Mouse (Mus musculus) monocyte, adult 5-6 weeks (primary cell): ENCODE measurements around the gene Hes1. TPM values are rescaled to one million over a fixed set of nuclear protein-coding genes. Genes with fewer than 3 reads are reported as not detected.

Experiments used
- ATAC-seq: fragments of 153-309, 156-312 bp; replicated peaks from 2 replicates; pipeline ENCODE4 v1.8.0; 2017; ENCODE audit warnings: mild to moderate bottlenecking; ENCODE audit not compliant: low TSS enrichment, insufficient number of reproducible peaks, severe bottlenecking, poor library complexity, low FRiP score
- total RNA-seq: library from RNA; stranded (forward); fragments of 200-1000, 200-491, 200-594 nt; gene quantifications from 3 replicates; pipeline ENCODE4 v1.2.3, GENCODE M21; 2017

Hes1 gene
- total RNA-seq, 1 experiment from 2014 or later = 105 TPM

GRCm38 (mm10) chr16:30066852-30067301, 2.7 kb downstream of the Hes1 start:
- peak; percentile 28; the same call in 1 of the 2 replicates for ATAC-seq

GRCm38 (mm10) chr16:30068041-30069020, 4.1 kb downstream of the Hes1 start:
- no peak for ATAC-seq

GRCm38 (mm10) chr16:30069580-30069949, 5.4 kb downstream of the Hes1 start:
- no peak for ATAC-seq

GRCm38 (mm10) chr16:30069950-30070770, 6.0 kb downstream of the Hes1 start:
- no peak for ATAC-seq

- no peak for ATAC-seq
Measured at GRCm38 (mm10) chr16:30070771-30071191, 6.6 kb downstream of the Hes1 start.

- ATAC-seq = no peak
Measured at GRCm38 (mm10) chr16:30073317-30073716, 9.1 kb downstream of the Hes1 start.

- no peak for ATAC-seq
Measured at GRCm38 (mm10) chr16:30081498-30081897, 17.3 kb downstream of the Hes1 start.

GRCm38 (mm10) chr16:30081980-30082379, 17.8 kb downstream of the Hes1 start:
- ATAC-seq = no peak

GRCm38 (mm10) chr16:30082965-30083364, 18.8 kb downstream of the Hes1 start:
- no peak for ATAC-seq

- ATAC-seq = no peak
Measured at GRCm38 (mm10) chr16:30083536-30083935, 19.4 kb downstream of the Hes1 start.

GRCm38 (mm10) chr16:30088646-30089045, 24.5 kb downstream of the Hes1 start:
- no peak for ATAC-seq

GRCm38 (mm10) chr16:30090200-30090865, 26.1 kb downstream of the Hes1 start:
- ATAC-seq = no peak

GRCm38 (mm10) chr16:30096050-30096449, 31.9 kb downstream of the Hes1 start:
- ATAC-seq = no peak

- ATAC-seq = no peak
Measured at GRCm38 (mm10) chr16:30096475-30096874, 32.3 kb downstream of the Hes1 start.

GRCm38 (mm10) chr16:30099124-30099523, 34.9 kb downstream of the Hes1 start:
- ATAC-seq = no peak

GRCm38 (mm10) chr16:30102149-30102915, 38.1 kb downstream of the Hes1 start:
- ATAC-seq = no peak

- no peak for ATAC-seq
Measured at GRCm38 (mm10) chr16:30102982-30103381, 38.8 kb downstream of the Hes1 start.

GRCm38 (mm10) chr16:30103495-30103894, 39.3 kb downstream of the Hes1 start:
- no peak for ATAC-seq
